Mouse (Mus musculus): ENCODE results near the gene Gys2. TPM values are rescaled to one million over a fixed set of nuclear protein-coding genes. Genes with fewer than 3 reads are reported as not detected.

Gene Gys2
- total and polyA plus RNA-seq, 2 experiments: 51.7 to 184 TPM

DNA sequence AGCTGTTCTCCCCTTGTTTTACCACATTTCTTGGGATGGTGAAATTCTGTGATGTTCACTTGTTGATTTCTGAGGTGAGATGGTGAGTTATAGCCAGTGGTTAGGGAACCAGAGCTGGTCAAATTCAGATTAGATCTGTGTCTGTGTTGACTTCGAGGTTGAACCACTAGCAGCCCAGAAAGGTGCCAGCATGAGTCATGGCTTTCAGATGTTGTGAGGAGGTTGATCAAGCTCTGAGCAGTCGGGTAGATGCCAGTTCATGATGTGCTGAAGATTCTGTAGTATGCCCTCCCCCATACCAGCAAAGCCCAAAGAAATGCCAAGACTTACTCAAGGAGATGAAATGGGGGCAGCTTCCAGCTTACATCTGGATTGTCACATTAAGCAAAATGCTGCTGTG is 83.8 kb downstream of the Gys2 start:
- TF ChIP-seq CTCF (IDR thresholded peaks at IDR 0.05; ENCODE audit: low read depth, low read length): no peak
- TF ChIP-seq POLR2A (IDR thresholded peaks at IDR 0.05; ENCODE audit: extremely low read depth, insufficient read depth, low read length): no peak
- DNase-seq (ENCODE audit: extremely low read depth, low read depth, low spot score): no peak
- Histone ChIP-seq H3K27me3 (ENCODE audit: control insufficient read depth, insufficient read depth, low read length) (no peaks in the 10 kb centered on the region), H3K27ac (replicated peaks; ENCODE audit: insufficient read depth, low read depth, low read length) (no peak overlapping the region), H3K36me3 (ENCODE audit: control insufficient read depth, insufficient read depth, low read length) (no peaks in the 10 kb centered on the region), H3K4me1 (ENCODE audit: control insufficient read depth, insufficient read depth, low read length) (peaks cover 6% of the 10 kb centered on the region), H3K9ac (ENCODE audit: low read depth, low read length) (no peak overlapping the region), H3K4me3 (ENCODE audit: insufficient read depth, low read depth, low read length) (no peak overlapping the region), H3K79me2 (ENCODE audit: control insufficient read depth, insufficient read depth, low read length) (peaks cover 23% of the 10 kb centered on the region; the same call in 1 of the 2 replicates)
- WGBS: 69% methylated on average over 2 of the region's 2 CpGs

DNA sequence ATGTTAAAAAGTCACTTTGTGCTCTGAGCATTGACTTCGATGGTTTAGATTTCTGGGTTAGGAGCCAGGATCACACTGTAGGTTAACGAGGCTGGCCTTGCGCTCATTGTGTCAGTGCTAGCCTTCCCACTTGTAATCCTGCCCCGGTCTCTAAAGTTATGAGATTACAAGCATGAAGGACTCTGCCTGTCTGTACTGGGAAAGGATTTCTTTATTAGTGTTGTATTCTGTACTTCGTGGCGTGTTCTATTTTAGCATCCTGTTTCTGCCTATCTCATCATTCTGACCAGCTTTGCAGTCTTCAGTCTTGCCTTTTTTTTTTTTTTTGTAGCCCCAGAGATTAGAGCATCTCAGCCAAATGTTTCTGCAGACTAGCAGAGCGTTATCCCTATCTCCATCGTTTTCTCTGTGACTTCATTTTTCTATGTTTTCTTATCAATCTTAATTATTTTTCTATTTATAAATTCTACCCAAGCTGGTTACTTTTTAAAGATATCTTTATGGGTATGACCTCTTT is 85.1 kb downstream of the Gys2 start:
- 17% methylated on average over 8 of the region's 8 CpGs for WGBS
- Histone ChIP-seq H3K27me3 (ENCODE audit: control insufficient read depth, insufficient read depth, low read length) (no peaks in the 10 kb centered on the region), H3K9ac (ENCODE audit: low read depth, low read length) (peak overlapping the region; percentile 78), H3K36me3 (ENCODE audit: control insufficient read depth, insufficient read depth, low read length) (no peaks in the 10 kb centered on the region), H3K79me2 (ENCODE audit: control insufficient read depth, insufficient read depth, low read length) (peaks cover 23% of the 10 kb centered on the region; the same call in 1 of the 2 replicates), H3K4me1 (ENCODE audit: control insufficient read depth, insufficient read depth, low read length) (peaks cover 6% of the 10 kb centered on the region), H3K27ac (replicated peaks; ENCODE audit: insufficient read depth, low read depth, low read length) (no peak overlapping the region), H3K4me3 (ENCODE audit: insufficient read depth, low read depth, low read length) (peak overlapping the region; percentile 73)
- TF ChIP-seq CTCF (IDR thresholded peaks at IDR 0.05; ENCODE audit: low read depth, low read length): no peak
- TF ChIP-seq POLR2A (IDR thresholded peaks at IDR 0.05; ENCODE audit: extremely low read depth, insufficient read depth, low read length): no peak
- DNase-seq (ENCODE audit: extremely low read depth, low read depth, low spot score): no peak

DNA sequence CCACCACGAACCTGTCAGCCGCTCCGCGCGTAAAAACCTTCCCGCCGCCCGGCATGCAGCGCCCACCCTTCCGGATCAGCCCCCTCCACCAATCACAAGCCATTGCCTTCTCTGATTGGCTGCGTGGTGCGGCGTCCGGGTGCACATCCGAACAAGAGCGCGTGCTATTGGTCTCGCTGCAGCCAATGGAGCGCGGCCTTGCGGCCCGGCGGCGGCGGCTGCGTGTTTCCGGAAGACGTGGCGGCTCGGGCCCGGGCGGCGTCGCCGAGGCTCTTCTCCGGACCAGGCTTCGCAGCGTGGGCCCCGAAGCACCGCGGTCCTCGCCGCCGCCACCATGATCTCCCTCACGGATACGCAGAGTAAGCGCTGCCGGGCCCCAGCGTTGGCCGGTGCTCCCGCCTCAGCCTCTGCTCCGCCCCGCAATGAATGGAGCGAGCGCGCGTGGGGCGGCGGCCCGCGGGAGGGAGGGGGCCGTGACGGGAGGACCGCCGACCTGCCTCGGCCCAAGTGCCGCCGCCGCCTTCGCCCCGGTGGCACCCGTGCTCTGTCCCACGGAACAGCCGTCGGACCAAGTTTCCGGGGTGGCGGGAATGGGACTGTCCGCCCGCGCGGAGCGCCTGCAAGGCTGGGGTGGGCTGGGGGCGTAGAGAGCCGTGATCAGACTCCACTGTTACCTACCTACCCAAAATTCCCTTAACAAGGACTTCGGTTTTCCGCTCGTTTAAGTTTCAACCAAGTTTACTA is 85.7 kb downstream of the Gys2 start, which contains the start of the genes Recql and Golt1b:
Gene Recql (minus strand): TSS at position 77 of the 744 bp plus-strand sequence.
Gene Golt1b (plus strand): TSS at position 211 of the 744 bp plus-strand sequence.
- peak; percentile 86 for DNase-seq (ENCODE audit: extremely low read depth, low read depth, low spot score)
- no peaks in the 10 kb centered on the region for H3K36me3 ChIP-seq (ENCODE audit: control insufficient read depth, insufficient read depth, low read length)
- no peak within 1 kb of the TSS for H3K27ac ChIP-seq (replicated peaks; ENCODE audit: insufficient read depth, low read depth, low read length)
- H3K4me1 ChIP-seq (ENCODE audit: control insufficient read depth, insufficient read depth, low read length): peaks cover 6% of the 10 kb centered on the region
- peak within 1 kb of the TSS; percentile 78 for H3K9ac ChIP-seq (ENCODE audit: low read depth, low read length)
- peak within 1 kb of the TSS; percentile 96 for H3K4me3 ChIP-seq (ENCODE audit: insufficient read depth, low read depth, low read length)
- WGBS: under 1% methylated on average over 87 of the region's 87 CpGs
- H3K27me3 ChIP-seq (ENCODE audit: control insufficient read depth, insufficient read depth, low read length): no peaks in the 10 kb centered on the region
- H3K79me2 ChIP-seq (ENCODE audit: control insufficient read depth, insufficient read depth, low read length): peaks cover 23% of the 10 kb centered on the region; the same call in 1 of the 2 replicates
- TF ChIP-seq CTCF (IDR thresholded peaks at IDR 0.05; ENCODE audit: low read depth, low read length): no peak
- TF ChIP-seq POLR2A (IDR thresholded peaks at IDR 0.05; ENCODE audit: extremely low read depth, insufficient read depth, low read length): 0 out of 2 replicates have a peak, but pooled peaks have one; percentile 10

GRCm38 (mm10) chr6:142386285-142387010 is 86.5 kb downstream of the Gys2 start:
- TF ChIP-seq CTCF (IDR thresholded peaks at IDR 0.05; ENCODE audit: low read depth, low read length) (no peak), POLR2A (IDR thresholded peaks at IDR 0.05; ENCODE audit: extremely low read depth, insufficient read depth, low read length) (no peak)
- WGBS: 1% methylated on average over 31 of the region's 31 CpGs
- peaks cover 23% of the 10 kb centered on the region; the same call in 1 of the 2 replicates for H3K79me2 ChIP-seq (ENCODE audit: control insufficient read depth, insufficient read depth, low read length)

GRCm38 (mm10) chr6:142384521-142384920 is 88.4 kb downstream of the Gys2 start:
- no peak for DNase-seq (ENCODE audit: extremely low read depth, low read depth, low spot score)
- Histone ChIP-seq H3K79me2 (ENCODE audit: control insufficient read depth, insufficient read depth, low read length) (peaks cover 19% of the 10 kb centered on the region; the same call in 1 of the 2 replicates), H3K27me3 (ENCODE audit: control insufficient read depth, insufficient read depth, low read length) (no peaks in the 10 kb centered on the region), H3K4me3 (ENCODE audit: insufficient read depth, low read depth, low read length) (no peak overlapping the region), H3K36me3 (ENCODE audit: control insufficient read depth, insufficient read depth, low read length) (no peaks in the 10 kb centered on the region), H3K9ac (ENCODE audit: low read depth, low read length) (no peak overlapping the region), H3K4me1 (ENCODE audit: control insufficient read depth, insufficient read depth, low read length) (peaks cover 6% of the 10 kb centered on the region), H3K27ac (replicated peaks; ENCODE audit: insufficient read depth, low read depth, low read length) (no peak overlapping the region)
- no peak for TF ChIP-seq POLR2A (IDR thresholded peaks at IDR 0.05; ENCODE audit: extremely low read depth, insufficient read depth, low read length)
- TF ChIP-seq CTCF (IDR thresholded peaks at IDR 0.05; ENCODE audit: low read depth, low read length): no peak
- WGBS: 92% methylated on average over 9 of the region's 9 CpGs

More at GRCm38 (mm10) chr6:142386285-142387010, 86.5 kb downstream of the Gys2 start:
- Histone ChIP-seq H3K27ac (replicated peaks; ENCODE audit: insufficient read depth, low read depth, low read length) (no peak overlapping the region), H3K27me3 (ENCODE audit: control insufficient read depth, insufficient read depth, low read length) (no peaks in the 10 kb centered on the region), H3K4me1 (ENCODE audit: control insufficient read depth, insufficient read depth, low read length) (peaks cover 6% of the 10 kb centered on the region), H3K36me3 (ENCODE audit: control insufficient read depth, insufficient read depth, low read length) (no peaks in the 10 kb centered on the region), H3K4me3 (ENCODE audit: insufficient read depth, low read depth, low read length) (peak overlapping the region; percentile 96), H3K9ac (ENCODE audit: low read depth, low read length) (peak overlapping the region; percentile 73)
- DNase-seq (ENCODE audit: extremely low read depth, low read depth, low spot score): no peak
